Mouse (Mus musculus) limb, embryonic 12.5 days (tissue): ENCODE measurements around the gene Gm49353. TPM values are rescaled to one million over a fixed set of nuclear protein-coding genes. Genes with fewer than 3 reads are reported as not detected.

ENCODE experiments used
- ATAC-seq: fragments of 200-750 bp; cut with Nextera tagmentation; 2 replicates; pipeline ENCODE4 v1.8.0; 2017; ENCODE audit warnings: low read depth, moderate TSS enrichment; ENCODE audit not compliant: insufficient number of reproducible peaks, insufficient read depth, low FRiP score, low TSS enrichment
- H3K27ac ChIP-seq: fragments of 300-500 bp; sonication (generic); 2 replicates; pipeline ENCODE4 v1.5.1; 2016; ENCODE audit warnings: mild to moderate bottlenecking, moderate library complexity
- H3K27me3 ChIP-seq: fragments of 300-500 bp; sonication (generic); 2 replicates; pipeline ENCODE4 v1.6.1; 2016; ENCODE audit warnings: mild to moderate bottlenecking, moderate library complexity
- H3K36me3 ChIP-seq: fragments of 300-500 bp; sonication (generic); 2 replicates; pipeline ENCODE4 v1.6.1; 2016; ENCODE audit warnings: mild to moderate bottlenecking, moderate library complexity
- H3K4me1 ChIP-seq: fragments of 300-500 bp; sonication (generic); replicated peaks from 2 replicates; pipeline ENCODE4 v1.6.1; 2016
- H3K4me2 ChIP-seq: fragments of 300-500 bp; sonication (generic); 2 replicates; pipeline ENCODE4 v1.6.1; 2016; ENCODE audit warnings: mild to moderate bottlenecking, moderate library complexity
- H3K4me3 ChIP-seq: fragments of 300-500 bp; sonication (generic); replicated peaks from 2 replicates; pipeline ENCODE4 v1.5.1; 2016; ENCODE audit warnings: mild to moderate bottlenecking
- H3K9ac ChIP-seq: fragments of 300-500 bp; sonication (generic); replicated peaks from 2 replicates; pipeline ENCODE4 v1.6.1; 2016; ENCODE audit warnings: mild to moderate bottlenecking, moderate library complexity
- H3K9me3 ChIP-seq: fragments of 300-500 bp; sonication (generic); 2 replicates; pipeline ENCODE4 v1.6.1; 2016; ENCODE audit warnings: mild to moderate bottlenecking, moderate library complexity
- WGBS: fragments of 180-500 bp; shearing (Covaris S2); methylation state at CpG from one replicate; pipeline ENCODE4 v1.1.7; 2016; 5-methylcytosine and 5-hydroxymethylcytosine counted together
- polyA plus RNA-seq: library from polyadenylated mRNA; unstranded; fragments of >200 nt; fragmentation: Nextera tagmentation; extraction: Ambion mirVana; gene quantifications from 2 replicates; pipeline ENCODE4 v1.2.1, GENCODE M21; 2016

The Gm49353 gene
- polyA plus RNA-seq, 1 experiment from 2014 or later = not detected

GRCm38 (mm10) chr10:29200609-29201008 is 1.9 kb downstream of the Gm49353 start:
- WGBS = 89% methylated on average over 1 of the region's 1 CpGs

GRCm38 (mm10) chr10:29206730-29207129 is 8.0 kb downstream of the Gm49353 start:
- Histone ChIP-seq H3K4me3 (no peak overlapping the region), H3K36me3 (no peaks in the 10 kb centered on the region), H3K9ac (no peak overlapping the region), H3K9me3 (no peaks in the 10 kb centered on the region), H3K4me1 (peaks cover 5% of the 10 kb centered on the region), H3K27ac (no peak overlapping the region), H3K4me2 (no peak overlapping the region), H3K27me3 (no peaks in the 10 kb centered on the region)
- no peak for ATAC-seq

More at GRCm38 (mm10) chr10:29200609-29201008, 1.9 kb downstream of the Gm49353 start:
- Histone ChIP-seq H3K9ac (no peak overlapping the region), H3K27ac (no peak overlapping the region), H3K4me2 (no peak overlapping the region), H3K9me3 (peaks cover 10% of the 10 kb centered on the region; the same call in 1 of the 2 replicates), H3K36me3 (no peaks in the 10 kb centered on the region), H3K27me3 (no peaks in the 10 kb centered on the region), H3K4me3 (no peak overlapping the region), H3K4me1 (no peaks in the 10 kb centered on the region)
- ATAC-seq = no peak

DNA sequence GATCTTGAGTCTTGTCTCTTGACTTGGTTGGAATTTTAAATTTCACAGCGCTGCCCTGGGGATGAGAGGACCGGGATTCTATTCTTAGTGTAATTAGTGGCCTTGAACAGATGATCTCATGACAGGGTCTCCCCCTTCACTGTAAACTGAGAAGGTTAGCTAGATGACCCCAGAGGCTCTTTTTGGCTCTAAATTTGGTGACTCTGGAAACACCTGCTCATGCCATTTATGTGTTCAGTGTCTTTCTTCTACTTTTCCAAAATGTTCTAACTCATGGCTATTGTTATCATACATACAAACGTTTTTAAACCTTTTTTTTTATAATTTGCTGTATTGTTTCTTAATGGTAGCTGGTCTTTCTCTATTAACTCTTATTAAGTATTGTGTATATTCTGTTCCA is 10.0 kb downstream of the Gm49353 start:
- ATAC-seq = no peak
- H3K27me3 ChIP-seq = no peaks in the 10 kb centered on the region
- no peak overlapping the region for H3K4me3 ChIP-seq
- no peaks in the 10 kb centered on the region for H3K9me3 ChIP-seq
- H3K27ac ChIP-seq = no peak overlapping the region
- whole genome bisulfite sequencing = 59% methylated on average over 3 of the region's 3 CpGs
- H3K36me3 ChIP-seq = no peaks in the 10 kb centered on the region
- H3K4me2 ChIP-seq = no peak overlapping the region
- peaks cover 7% of the 10 kb centered on the region for H3K4me1 ChIP-seq
- H3K9ac ChIP-seq = no peak overlapping the region

DNA sequence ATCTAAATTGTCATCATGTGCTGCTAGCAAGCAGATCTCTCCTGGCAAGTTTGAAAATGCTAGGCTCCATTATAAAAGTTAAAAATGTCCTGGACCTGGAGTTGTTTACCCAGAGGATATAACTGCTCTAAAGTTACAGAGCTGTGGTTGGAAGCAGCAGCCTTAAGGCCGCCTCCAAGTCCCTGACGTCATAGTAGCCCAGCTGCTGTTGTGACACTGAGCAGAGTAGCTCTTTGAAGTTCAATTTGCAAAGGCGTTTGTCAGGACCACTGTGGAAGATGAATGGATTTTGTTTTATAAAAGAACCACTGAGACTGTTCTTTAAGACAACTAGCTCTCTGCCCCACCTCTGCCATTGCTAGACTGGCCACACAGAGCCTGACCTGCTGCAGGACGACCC is 12.7 kb downstream of the Gm49353 start, which contains the start of gene 9330159F19Rik:
Gene 9330159F19Rik, plus strand, starts transcription at position 154 of the 400 bp plus-strand sequence.
- Histone ChIP-seq H3K9me3 (no peaks in the 10 kb centered on the region), H3K27me3 (no peaks in the 10 kb centered on the region), H3K27ac (no peak within 1 kb of the TSS), H3K4me2 (peak within 1 kb of the TSS; percentile 35), H3K4me3 (no peak within 1 kb of the TSS), H3K36me3 (no peaks in the 10 kb centered on the region), H3K9ac (no peak within 1 kb of the TSS), H3K4me1 (peaks cover 7% of the 10 kb centered on the region)
- peak; percentile 95 for ATAC-seq
- WGBS = 10% methylated on average over 4 of the region's 4 CpGs

DNA sequence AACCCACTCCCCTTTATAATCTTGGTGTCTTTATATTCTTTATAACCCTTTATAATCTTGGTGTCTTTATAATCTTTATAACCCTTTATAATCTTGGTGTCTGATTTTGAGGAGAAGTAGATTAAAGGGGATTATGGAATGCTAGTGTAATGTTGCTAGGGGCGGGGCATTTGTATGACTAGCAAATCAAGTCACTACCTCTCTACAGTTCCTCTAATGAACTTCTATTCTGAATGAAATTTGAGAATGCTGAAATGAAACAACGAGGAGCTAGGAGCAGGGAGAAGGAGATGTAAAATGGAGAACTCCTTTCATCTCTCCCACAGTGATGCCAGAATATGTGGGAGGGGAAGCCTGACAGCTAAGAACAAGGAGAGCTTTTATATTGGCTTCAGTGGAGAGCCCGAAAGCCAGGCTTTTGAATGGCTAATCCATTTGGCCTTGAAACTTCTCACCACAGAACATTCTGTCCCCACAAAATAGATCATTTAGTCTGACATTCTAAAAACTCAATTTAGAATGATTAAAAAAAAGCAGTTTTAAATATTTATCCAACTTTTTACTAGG is 14.9 kb downstream of the Gm49353 start:
- H3K4me1 ChIP-seq = peaks cover 7% of the 10 kb centered on the region
- no peak overlapping the region for H3K4me2 ChIP-seq
- H3K9ac ChIP-seq = no peak overlapping the region
- H3K4me3 ChIP-seq = no peak overlapping the region
- H3K27ac ChIP-seq = no peak overlapping the region
- no peaks in the 10 kb centered on the region for H3K9me3 ChIP-seq
- ATAC-seq = no peak
- H3K27me3 ChIP-seq = no peaks in the 10 kb centered on the region
- no peaks in the 10 kb centered on the region for H3K36me3 ChIP-seq
- 46% methylated on average over 3 of the region's 3 CpGs for WGBS

DNA sequence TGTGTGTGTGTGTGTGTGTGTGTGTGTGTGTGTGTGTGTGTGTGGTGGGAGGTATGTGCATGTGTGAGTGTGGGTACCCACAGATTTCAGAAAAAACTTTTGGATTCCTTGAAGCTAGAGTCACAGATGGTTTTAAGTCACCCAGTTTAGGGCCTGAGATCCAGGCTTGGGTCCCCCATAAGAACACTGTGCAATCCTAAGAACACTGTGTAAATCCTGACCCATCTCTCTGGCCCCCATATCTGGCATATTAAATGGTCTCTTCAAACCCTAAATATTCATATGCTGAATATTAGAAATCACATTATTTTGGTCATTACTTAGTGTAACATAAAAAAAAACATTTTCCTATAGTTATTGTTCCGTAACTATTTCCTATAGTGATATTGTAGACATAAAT is 18.2 kb downstream of the Gm49353 start:
- 87% methylated on average over 1 of the region's 1 CpGs for WGBS
- H3K27ac ChIP-seq = no peak overlapping the region
- H3K4me2 ChIP-seq = no peak overlapping the region
- H3K9me3 ChIP-seq = no peaks in the 10 kb centered on the region
- H3K4me1 ChIP-seq = no peaks in the 10 kb centered on the region
- H3K9ac ChIP-seq = no peak overlapping the region
- H3K36me3 ChIP-seq = no peaks in the 10 kb centered on the region
- H3K27me3 ChIP-seq = no peaks in the 10 kb centered on the region
- ATAC-seq = no peak
- no peak overlapping the region for H3K4me3 ChIP-seq

- H3K9me3 ChIP-seq = no peaks in the 10 kb centered on the region
- no peaks in the 10 kb centered on the region for H3K27me3 ChIP-seq
- no peak overlapping the region for H3K9ac ChIP-seq
- WGBS = 84% methylated on average over 2 of the region's 2 CpGs
- H3K4me2 ChIP-seq = no peak overlapping the region
- H3K4me3 ChIP-seq = no peak overlapping the region
- H3K27ac ChIP-seq = no peak overlapping the region
- no peak for ATAC-seq
- H3K36me3 ChIP-seq = no peaks in the 10 kb centered on the region
- H3K4me1 ChIP-seq = no peaks in the 10 kb centered on the region
Observed at GRCm38 (mm10) chr10:29217451-29217850, 18.7 kb downstream of the Gm49353 start.

- H3K27ac ChIP-seq = no peak overlapping the region
- no peaks in the 10 kb centered on the region for H3K27me3 ChIP-seq
- H3K9me3 ChIP-seq = no peaks in the 10 kb centered on the region
- ATAC-seq = no peak
- no peak overlapping the region for H3K9ac ChIP-seq
- no peaks in the 10 kb centered on the region for H3K36me3 ChIP-seq
- H3K4me1 ChIP-seq = no peaks in the 10 kb centered on the region
- no peak overlapping the region for H3K4me3 ChIP-seq
- H3K4me2 ChIP-seq = no peak overlapping the region
- WGBS = 90% methylated on average over 4 of the region's 4 CpGs
Observed at GRCm38 (mm10) chr10:29225329-29225728, 26.6 kb downstream of the Gm49353 start.

DNA sequence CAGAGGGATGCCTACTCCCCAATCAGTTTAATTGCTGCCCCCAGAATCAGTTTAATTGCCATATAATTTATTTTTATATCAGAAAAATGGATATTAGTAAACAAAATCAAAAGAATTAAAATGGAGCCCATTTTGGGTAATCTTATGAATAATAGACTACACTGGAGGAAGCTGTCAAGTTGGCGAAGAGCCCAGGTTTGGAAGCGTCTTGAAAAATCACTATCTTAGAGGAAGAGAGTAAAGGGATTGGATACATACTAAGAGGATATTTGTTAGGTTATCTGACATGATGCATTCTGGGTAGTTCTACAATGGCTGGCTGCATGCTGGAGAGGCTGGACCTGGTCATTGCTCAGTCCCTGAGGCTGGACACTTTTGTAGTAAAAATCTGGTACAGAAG is 32.5 kb downstream of the Gm49353 start:
- 88% methylated on average over 2 of the region's 2 CpGs for WGBS
- ATAC-seq = no peak

More for the DNA sequence above, 32.5 kb downstream of the Gm49353 start:
- Histone ChIP-seq H3K4me3 (no peak overlapping the region), H3K27ac (no peak overlapping the region), H3K4me2 (no peak overlapping the region), H3K27me3 (no peaks in the 10 kb centered on the region), H3K9me3 (no peaks in the 10 kb centered on the region), H3K9ac (no peak overlapping the region), H3K36me3 (no peaks in the 10 kb centered on the region), H3K4me1 (no peaks in the 10 kb centered on the region)

Other genes starting within 250 kb of the Gm49353 start
- gene 2310057J18Rik, start 212.7 kb upstream of the Gm49353 start, polyA plus RNA-seq = not detected in 2 replicates
- 0.87 and 1.2 TPM in 2 replicates for gene Soga3, start 55.1 kb upstream of the Gm49353 start, polyA plus RNA-seq
- gene 9330159F19Rik, start 12.7 kb downstream of the Gm49353 start, polyA plus RNA-seq = 0.45 and 0.48 TPM in 2 replicates
- gene Echdc1, start 114.2 kb downstream of the Gm49353 start, polyA plus RNA-seq = 17.4 and 18.4 TPM in 2 replicates
- gene Rnf146, start 163.5 kb downstream of the Gm49353 start, polyA plus RNA-seq = 54.3 and 56.3 TPM in 2 replicates